Comparison of ENCODE assay signal across 8 mouse cellular contexts in the genomic region with DNA sequence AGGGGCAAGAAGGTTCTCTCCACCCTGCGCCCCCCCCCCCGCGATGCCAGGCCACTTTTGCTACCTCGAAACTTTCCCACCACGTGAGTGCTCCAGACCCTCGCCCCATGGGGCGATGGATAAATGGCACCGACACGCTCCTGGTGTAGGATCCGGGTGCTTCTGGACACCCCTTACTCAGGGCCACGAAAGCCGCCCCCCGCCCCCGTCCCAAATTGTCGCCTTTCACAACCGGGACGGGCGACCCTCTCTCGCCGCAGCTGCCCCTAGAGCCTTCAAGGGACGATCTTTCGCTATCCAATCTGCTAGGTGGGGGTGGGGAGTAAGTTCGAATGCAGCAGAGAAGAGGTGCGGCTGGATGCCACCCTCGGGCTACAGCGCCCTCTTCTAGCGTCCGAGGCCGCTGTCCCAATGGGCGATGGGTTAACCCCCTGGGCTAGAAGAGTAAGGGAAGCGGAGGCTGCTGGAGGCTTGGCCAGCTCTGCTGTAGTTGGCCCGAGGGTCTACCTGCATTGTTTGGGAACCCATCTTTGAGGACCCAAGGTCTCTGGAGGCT. TPM values are rescaled to one million over a fixed set of nuclear protein-coding genes. Genes with fewer than 3 reads are reported as not detected.
DNase-seq lines count a peak whose midpoint lies in the region; ATAC-seq and TF ChIP-seq lines count a peak whose summit lies in the region.

No protein-coding gene starts in this region.

- peak; percentile 44 for TF ChIP-seq CTCF in stomach, postnatal 0 days (IDR thresholded peaks at IDR 0.05; ENCODE audit: low read depth)

- H3K4me1 ChIP-seq in liver, embryonic 15.5 days (replicated peaks) = peaks cover 21% of the 10 kb centered on the region; the same call in 1 of the 2 replicates
- peaks cover 5% of the 10 kb centered on the region for H3K4me1 ChIP-seq in stomach, postnatal 0 days (replicated peaks; ENCODE audit: control insufficient read depth, insufficient read depth)

- H3K27ac ChIP-seq in liver, embryonic 15.5 days (replicated peaks) = no peak overlapping the region
- no peak overlapping the region for H3K27ac ChIP-seq in stomach, postnatal 0 days (replicated peaks)

- peak overlapping the region; percentile 70 for H3K4me2 ChIP-seq in liver, embryonic 15.5 days
- H3K4me2 ChIP-seq in stomach, postnatal 0 days (replicated peaks; ENCODE audit: low read depth) = peak overlapping the region; percentile 100

- intact Hi-C loops in heart, postnatal 14 days (cut with DNase I) = loop anchor here (2.0 to 10.0 kb wide), 3 partner anchors 168 to 328 kb away; no protein-coding TSS in a partner anchor
- intact Hi-C loops in gastrocnemius, postnatal 14 days (cut with DNase I; ENCODE audit: low total_unique reads) = loop anchor here (5.0 kb wide), 1 partner anchor 335 kb away; no protein-coding TSS in a partner anchor

- H3K9ac ChIP-seq in liver, embryonic 15.5 days = no peak overlapping the region
- no peak overlapping the region for H3K9ac ChIP-seq in stomach, postnatal 0 days (ENCODE audit: low read length)

- TF ChIP-seq EP300 in stomach, postnatal 0 days (optimal IDR thresholded peaks at IDR 0.05) = no peak

- peak overlapping the region; percentile 50 for H3K4me3 ChIP-seq in liver, embryonic 15.5 days (replicated peaks)
- H3K4me3 ChIP-seq in stomach, postnatal 0 days (ENCODE audit: low read depth, low read length) = peak overlapping the region; percentile 64

- peaks cover 83% of the 10 kb centered on the region for H3K27me3 ChIP-seq in liver, embryonic 15.5 days
- peaks cover 8% of the 10 kb centered on the region; the same call in 1 of the 2 replicates for H3K27me3 ChIP-seq in stomach, postnatal 0 days (ENCODE audit: control insufficient read depth, insufficient read depth, low read length)

- 1% methylated on average over 31 of the region's 32 CpGs for WGBS in liver, embryonic 15.5 days (ENCODE audit: insufficient replicate concordance)
- under 1% methylated on average over 31 of the region's 32 CpGs for WGBS in stomach, postnatal 0 days

- no peak for ATAC-seq in liver, embryonic 15.5 days (ENCODE audit: insufficient read depth)
- ATAC-seq in stomach, postnatal 0 days (ENCODE audit: low FRiP score, low TSS enrichment) = no peak

- no peaks in the 10 kb centered on the region for H3K36me3 ChIP-seq in liver, embryonic 15.5 days (replicated peaks)
- H3K36me3 ChIP-seq in stomach, postnatal 0 days (ENCODE audit: control insufficient read depth, insufficient read depth, low read length) = no peaks in the 10 kb centered on the region

- H3K9me3 ChIP-seq in liver, embryonic 15.5 days (replicated peaks) = no peaks in the 10 kb centered on the region
- no peaks in the 10 kb centered on the region for H3K9me3 ChIP-seq in stomach, postnatal 0 days (ENCODE audit: control insufficient read depth, low read length)

- DNase-seq in adrenal gland, postnatal 14 days = peak; percentile 44
- DNase-seq in adrenal gland, postnatal 4 days (ENCODE audit: low spot score in 2 of 2) = no peak
- DNase-seq in R1 (ENCODE audit: low read depth, low spot score) = peak; percentile 30
- peak; percentile 6 to 23 for DNase-seq in heart, postnatal 14 days
- DNase-seq in stomach, postnatal 0 days (ENCODE audit: low spot score) = peak; percentile 33
- DNase-seq in cerebellum, postnatal 36 days = no peak
- no peak for DNase-seq in gastrocnemius, postnatal 14 days

RNA-seq across cellular contexts. Expression of a gene that starts 0.5 kb away (rescaled TPM):
- total RNA-seq in adrenal gland, postnatal 14 days (2021) = 2.1 and 2.2 TPM in 2 replicates
- 1 to 10 TPM; 4.2 to 5.0 TPM for total RNA-seq in adrenal gland, postnatal 4 days (2021)
- total RNA-seq in heart, postnatal 14 days (2021) = 1 to 10 TPM; 1.0 to 1.6 TPM
- polyA plus RNA-seq in liver, embryonic 15.5 days (2015; fragmentation: Nextera tagmentation; extraction: Ambion mirVana) = 0.09 TPM in 2 replicates
- 0.65 and 0.70 TPM in 2 replicates for polyA plus RNA-seq in stomach, postnatal 0 days (2015; fragmentation: Nextera tagmentation; extraction: Ambion mirVana)
- total RNA-seq in gastrocnemius, postnatal 14 days (2021) = under 1 TPM; 0.16 to 0.53 TPM

Comparison
In these comparisons a context has a peak if more than half of its experiments do, and no peak if none do; other contexts are left out.
1. DNase-seq: peak in adrenal gland, postnatal 14 days (single experiment), R1 (single experiment), heart, postnatal 14 days (2 of 2) and stomach, postnatal 0 days (single experiment); none in adrenal gland, postnatal 4 days (0 of 2), cerebellum, postnatal 36 days (0 of 2) and gastrocnemius, postnatal 14 days (single experiment).